Mouse (Mus musculus) kidney, embryonic 16.5 days (tissue): ENCODE results near the gene Ankra2. TPM values are rescaled to one million over a fixed set of nuclear protein-coding genes. Genes with fewer than 3 reads are reported as not detected.

ENCODE experiments used
- ATAC-seq: fragments of 200-750 bp; cut with Nextera tagmentation; 2 replicates; pipeline ENCODE4 v1.8.0; 2017; ENCODE audit warnings: moderate TSS enrichment; ENCODE audit not compliant: low FRiP score, low TSS enrichment
- H3K27ac ChIP-seq: fragments of 300-500 bp; sonication (generic); 2 replicates; pipeline ENCODE4 v1.5.1; 2014; ENCODE audit warnings: low read length
- H3K27me3 ChIP-seq: fragments of 300-500 bp; sonication (generic); 2 replicates; pipeline ENCODE4 v1.6.1; 2014; ENCODE audit warnings: low read length, control low read depth, mixed read lengths; ENCODE audit not compliant: insufficient read depth
- H3K36me3 ChIP-seq: fragments of 300-500 bp; sonication (generic); 2 replicates; pipeline ENCODE4 v1.6.1; 2014; ENCODE audit warnings: low read length, control low read depth, mixed read lengths; ENCODE audit not compliant: insufficient read depth
- H3K4me1 ChIP-seq: fragments of 300-500 bp; sonication (generic); 2 replicates; pipeline ENCODE4 v1.6.1; 2014; ENCODE audit warnings: low read length, control low read depth, mixed read lengths; ENCODE audit not compliant: insufficient read depth
- H3K4me2 ChIP-seq: fragments of 300-500 bp; sonication (generic); replicated peaks from 2 replicates; pipeline ENCODE4 v1.6.1; 2014; ENCODE audit warnings: low read depth, low read length
- H3K4me3 ChIP-seq: fragments of 300-500 bp; sonication (generic); 2 replicates; pipeline ENCODE4 v1.5.1; 2014; ENCODE audit warnings: mild to moderate bottlenecking, low read length
- H3K9ac ChIP-seq: fragments of 300-500 bp; sonication (generic); replicated peaks from 2 replicates; pipeline ENCODE4 v1.6.1; 2014; ENCODE audit warnings: low read length
- H3K9me3 ChIP-seq: fragments of 300-500 bp; sonication (generic); 2 replicates; pipeline ENCODE4 v1.6.1; 2016; ENCODE audit warnings: low read length, control low read depth
- WGBS: fragments of 180-500 bp; shearing (Covaris S2); extraction: QIAGEN DNeasy Blood & Tissue Kit; methylation state at CpG from one replicate; pipeline ENCODE4 v1.1.7; 2014; 5-methylcytosine and 5-hydroxymethylcytosine counted together
- polyA plus RNA-seq: library from polyadenylated mRNA; unstranded; fragments of >200 nt; fragmentation: Nextera tagmentation; extraction: Ambion mirVana; gene quantifications from 2 replicates; pipeline ENCODE4 v1.2.1, GENCODE M21; 2015

Gene Ankra2
- polyA plus RNA-seq, 1 experiment from 2014 or later = 15.7 TPM

GRCm38 (mm10) chr13:98249594-98249993 is 13.3 kb upstream of the Ankra2 start:
- 85% methylated on average over 10 of the region's 10 CpGs for WGBS

DNA sequence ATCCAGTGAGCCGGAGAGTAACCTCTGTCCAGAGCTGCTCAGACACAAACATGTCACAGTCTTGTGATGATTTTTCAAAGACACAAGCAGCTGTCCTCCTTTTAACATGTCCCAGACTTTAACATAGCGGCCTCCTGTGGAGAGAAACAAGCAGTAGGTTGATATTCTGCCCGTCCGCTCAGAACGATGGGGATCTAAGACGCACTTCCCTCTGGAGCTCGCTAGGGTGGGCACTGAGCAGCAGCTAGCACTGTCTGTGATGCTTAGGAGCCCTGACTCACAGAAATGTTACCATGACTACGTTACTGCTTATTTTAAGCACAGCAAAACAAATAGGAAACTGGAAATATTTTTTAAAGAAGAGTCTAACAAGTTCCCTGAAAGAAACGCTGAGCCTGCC is 8.0 kb upstream of the Ankra2 start:
- 78% methylated on average over 9 of the region's 9 CpGs for WGBS
- no peak for ATAC-seq
- no peaks in the 10 kb centered on the region for H3K27me3 ChIP-seq

More at GRCm38 (mm10) chr13:98249594-98249993, 13.3 kb upstream of the Ankra2 start:
- no peak for ATAC-seq
- H3K9ac ChIP-seq = no peak overlapping the region
- no peak overlapping the region for H3K4me2 ChIP-seq
- H3K4me3 ChIP-seq = no peak overlapping the region
- no peaks in the 10 kb centered on the region for H3K9me3 ChIP-seq
- no peaks in the 10 kb centered on the region for H3K4me1 ChIP-seq
- no peak overlapping the region for H3K27ac ChIP-seq
- H3K36me3 ChIP-seq = peaks cover 49% of the 10 kb centered on the region
- no peaks in the 10 kb centered on the region for H3K27me3 ChIP-seq

GRCm38 (mm10) chr13:98263458-98263987 is 649 bp downstream of the Ankra2 start:
- H3K27ac ChIP-seq = peak overlapping the region; percentile 93
- H3K4me1 ChIP-seq = peaks cover 15% of the 10 kb centered on the region
- peak overlapping the region; percentile 89 for H3K4me3 ChIP-seq
- under 1% methylated on average over 16 of the region's 16 CpGs for WGBS
- H3K9me3 ChIP-seq = no peaks in the 10 kb centered on the region
- H3K9ac ChIP-seq = peak overlapping the region; percentile 88
- H3K27me3 ChIP-seq = no peaks in the 10 kb centered on the region
- H3K4me2 ChIP-seq = peak overlapping the region; percentile 66
- no peak; the same call in none of the 2 replicates for ATAC-seq
- H3K36me3 ChIP-seq = peaks cover 16% of the 10 kb centered on the region; the same call in 1 of the 2 replicates

More for the DNA sequence above, 8.0 kb upstream of the Ankra2 start:
- Histone ChIP-seq H3K36me3 (peaks cover 55% of the 10 kb centered on the region), H3K27ac (no peak overlapping the region), H3K9me3 (no peaks in the 10 kb centered on the region), H3K4me2 (no peak overlapping the region), H3K9ac (no peak overlapping the region), H3K4me3 (no peak overlapping the region), H3K4me1 (no peaks in the 10 kb centered on the region)

- peak overlapping the region; percentile 66 for H3K4me2 ChIP-seq
- 27% methylated on average over 5 of the region's 5 CpGs for WGBS
- no peak overlapping the region for H3K27ac ChIP-seq
- no peaks in the 10 kb centered on the region for H3K9me3 ChIP-seq
- H3K4me3 ChIP-seq = peak overlapping the region; percentile 89
- no peak for ATAC-seq
- H3K36me3 ChIP-seq = peaks cover 20% of the 10 kb centered on the region
- peak overlapping the region; percentile 88 for H3K9ac ChIP-seq
- H3K27me3 ChIP-seq = no peaks in the 10 kb centered on the region
- peaks cover 15% of the 10 kb centered on the region for H3K4me1 ChIP-seq
These were observed 1.2 kb downstream of the Ankra2 start for GRCm38 (mm10) chr13:98264111-98264510.

- Histone ChIP-seq H3K4me2 (no peak overlapping the region), H3K27ac (no peak overlapping the region), H3K36me3 (peaks cover 29% of the 10 kb centered on the region), H3K4me1 (no peaks in the 10 kb centered on the region), H3K27me3 (no peaks in the 10 kb centered on the region), H3K4me3 (no peak overlapping the region), H3K9me3 (no peaks in the 10 kb centered on the region), H3K9ac (no peak overlapping the region)
- no peak for ATAC-seq
- 89% methylated on average over 9 of the region's 9 CpGs for WGBS
These were observed 11.1 kb downstream of the Ankra2 start for GRCm38 (mm10) chr13:98274023-98274422.

- no peaks in the 10 kb centered on the region for H3K27me3 ChIP-seq
- 81% methylated on average over 4 of the region's 4 CpGs for WGBS
- no peak overlapping the region for H3K27ac ChIP-seq
- H3K4me3 ChIP-seq = no peak overlapping the region
- no peak overlapping the region for H3K9ac ChIP-seq
- no peaks in the 10 kb centered on the region for H3K9me3 ChIP-seq
- no peaks in the 10 kb centered on the region for H3K4me1 ChIP-seq
- no peak overlapping the region for H3K4me2 ChIP-seq
- H3K36me3 ChIP-seq = peaks cover 26% of the 10 kb centered on the region
- ATAC-seq = no peak
These were observed 12.8 kb downstream of the Ankra2 start for GRCm38 (mm10) chr13:98275646-98276045.

- Histone ChIP-seq H3K4me1 (no peaks in the 10 kb centered on the region), H3K27ac (no peak overlapping the region), H3K27me3 (no peaks in the 10 kb centered on the region), H3K4me2 (no peak overlapping the region), H3K9me3 (no peaks in the 10 kb centered on the region), H3K36me3 (peaks cover 20% of the 10 kb centered on the region), H3K9ac (no peak overlapping the region), H3K4me3 (no peak overlapping the region)
- ATAC-seq = no peak
- WGBS = 87% methylated on average over 7 of the region's 7 CpGs
These were observed 13.4 kb downstream of the Ankra2 start for GRCm38 (mm10) chr13:98276253-98276652.

DNA sequence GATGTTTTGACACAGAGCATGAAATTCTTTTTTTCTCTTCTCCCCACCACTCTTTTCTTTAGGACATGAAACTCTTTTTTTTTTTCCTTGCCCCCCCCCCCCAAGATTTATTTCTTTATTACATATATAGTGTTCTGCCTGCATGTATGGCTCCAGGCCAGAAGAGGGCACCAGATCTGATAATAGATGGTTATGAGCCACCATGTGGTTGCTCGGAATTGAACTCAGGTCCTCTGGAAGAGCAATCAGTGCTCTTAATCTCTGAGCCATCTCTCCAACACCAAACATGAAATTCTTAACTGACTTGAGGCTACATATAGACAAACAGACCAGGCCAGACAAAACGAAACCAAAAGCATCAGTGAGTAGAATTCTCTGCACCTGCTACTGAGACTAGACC is 14.6 kb downstream of the Ankra2 start:
- no peak for ATAC-seq
- Histone ChIP-seq H3K27ac (no peak overlapping the region), H3K9me3 (no peaks in the 10 kb centered on the region), H3K27me3 (no peaks in the 10 kb centered on the region), H3K4me3 (no peak overlapping the region), H3K36me3 (peaks cover 10% of the 10 kb centered on the region), H3K4me2 (no peak overlapping the region), H3K9ac (no peak overlapping the region), H3K4me1 (no peaks in the 10 kb centered on the region)
- 84% methylated on average over 2 of the region's 2 CpGs for WGBS

DNA sequence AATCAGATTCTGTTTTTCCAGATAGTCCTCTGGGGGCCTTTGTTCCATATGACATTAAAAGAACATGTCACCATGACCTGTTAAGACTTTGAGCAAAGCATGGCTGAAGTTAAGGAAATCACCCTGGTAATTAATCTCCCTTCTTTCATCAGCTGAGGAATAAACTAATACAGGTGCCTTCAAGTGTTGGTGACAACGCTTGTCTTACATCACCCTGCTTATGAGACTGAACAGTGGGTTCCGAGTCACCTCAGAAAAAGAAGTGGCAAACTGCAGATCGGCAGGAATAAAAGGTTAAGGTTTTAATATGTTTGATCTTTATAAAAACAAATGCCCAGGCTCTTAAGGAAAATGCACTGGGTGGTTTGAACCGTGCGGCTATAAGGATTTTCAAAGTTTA is 16.8 kb downstream of the Ankra2 start, which contains the start of gene Gm21976:
Gene Gm21976, plus strand, starts transcription at position 202 of the 400 bp plus-strand sequence.
- Histone ChIP-seq H3K9ac (no peak within 1 kb of the TSS), H3K9me3 (no peaks in the 10 kb centered on the region), H3K4me2 (no peak within 1 kb of the TSS), H3K4me1 (no peaks in the 10 kb centered on the region), H3K27ac (no peak within 1 kb of the TSS), H3K27me3 (no peaks in the 10 kb centered on the region), H3K4me3 (no peak within 1 kb of the TSS), H3K36me3 (peaks cover 2% of the 10 kb centered on the region; the same call in 1 of the 2 replicates)
- WGBS = 87% methylated on average over 5 of the region's 5 CpGs
- no peak for ATAC-seq

DNA sequence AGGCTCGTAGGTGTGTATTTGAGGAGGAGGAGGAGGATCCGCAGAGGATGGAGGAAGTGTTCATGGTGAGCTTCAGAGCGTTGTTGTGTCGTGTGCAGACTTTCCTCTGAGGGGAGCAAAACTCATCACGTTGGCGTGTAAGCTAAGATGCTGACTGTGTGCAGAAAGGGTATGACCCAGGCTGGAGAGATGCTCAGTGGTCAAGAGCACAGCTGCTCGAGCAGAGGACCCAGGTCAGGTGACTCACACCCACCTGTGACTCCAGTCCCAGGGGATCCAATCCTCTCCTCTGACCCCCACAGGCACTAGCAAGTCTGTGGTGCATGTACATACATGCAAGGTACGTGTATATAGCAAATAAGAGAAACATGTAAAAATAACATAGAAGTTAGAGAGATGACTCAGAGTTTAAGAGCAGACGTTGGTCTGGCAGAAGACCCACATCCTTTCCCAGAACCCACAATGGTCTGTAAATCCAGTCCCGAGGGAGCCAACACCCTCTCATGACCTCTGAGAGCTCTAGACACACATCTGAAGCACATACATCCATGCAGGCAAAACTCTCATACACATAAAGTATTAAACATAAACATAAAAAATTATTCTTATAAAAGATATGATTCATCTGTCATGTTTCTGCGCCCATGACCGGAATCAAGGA is 18.2 kb downstream of the Ankra2 start:
- Histone ChIP-seq H3K9ac (no peak overlapping the region), H3K9me3 (no peaks in the 10 kb centered on the region), H3K4me3 (no peak overlapping the region), H3K27me3 (no peaks in the 10 kb centered on the region), H3K4me1 (no peaks in the 10 kb centered on the region), H3K4me2 (no peak overlapping the region), H3K27ac (no peak overlapping the region), H3K36me3 (no peaks in the 10 kb centered on the region)
- 76% methylated on average over 12 of the region's 12 CpGs for WGBS
- no peak for ATAC-seq
